Mouse (Mus musculus) liver, embryonic 14.5 days (tissue): ENCODE data around the gene Fads3.

Experiments
- CTCF ChIP-seq: IDR thresholded peaks from 2 replicates; pipeline ENCODE4 v1.5.1; 2016; ENCODE audit warnings: antibody characterized with exemption, low read depth, control low read depth
- EP300 ChIP-seq: IDR thresholded peaks from 2 replicates; pipeline ENCODE4 v1.6.1; 2016; ENCODE audit warnings: antibody characterized with exemption, low read depth

DNA sequence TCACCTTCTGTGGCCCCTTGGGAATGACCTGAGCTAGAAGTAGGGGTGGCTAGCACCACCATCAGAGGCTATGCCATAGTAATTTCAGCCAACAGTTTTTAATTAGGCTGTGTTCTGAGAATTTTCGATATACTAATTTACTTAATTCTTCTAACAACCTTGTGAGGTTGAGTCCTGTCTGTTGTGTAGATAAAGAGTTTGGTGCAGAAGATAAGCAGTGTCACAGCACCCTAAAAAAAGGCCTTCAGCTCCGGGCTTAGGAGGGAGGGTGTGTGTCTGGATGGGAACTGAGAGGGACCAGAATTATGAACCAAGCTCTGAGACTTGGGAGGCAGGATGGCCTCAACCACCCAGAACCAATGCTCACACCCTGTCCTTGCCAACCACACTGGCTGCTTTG is 4.3 kb downstream of the Fads3 start:
- TF ChIP-seq CTCF = no peak
- peak; percentile 51 for TF ChIP-seq EP300
